ENCODE assay signal across 7 mouse cellular contexts in genomic region chr2:5080053-5080787, GRCm38 (mm10). TPM values are rescaled to one million over a fixed set of nuclear protein-coding genes. Genes with fewer than 3 reads are reported as not detected.
DNase-seq lines count a peak whose midpoint lies in the region; ATAC-seq and TF ChIP-seq lines count a peak whose summit lies in the region.

No protein-coding gene starts in this region.

- H3K27ac ChIP-seq in ES-Bruce4 (ENCODE audit: insufficient read depth, low read length) = no peak overlapping the region
- H3K27ac ChIP-seq in kidney, embryonic 16.5 days (ENCODE audit: low read length) = no peak overlapping the region
- no peak overlapping the region for H3K27ac ChIP-seq in lung, postnatal 0 days (ENCODE audit: low read length)

- H3K9me3 ChIP-seq in ES-Bruce4 (replicated peaks; ENCODE audit: control insufficient read depth, insufficient read depth, low read length, poor library complexity, severe bottlenecking) = no peaks in the 10 kb centered on the region
- H3K9me3 ChIP-seq in kidney, embryonic 16.5 days (ENCODE audit: low read length) = no peaks in the 10 kb centered on the region
- no peaks in the 10 kb centered on the region for H3K9me3 ChIP-seq in lung, postnatal 0 days (ENCODE audit: low read length)

- peak; percentile 60 for TF ChIP-seq CTCF in ES-Bruce4 (IDR thresholded peaks at IDR 0.05; ENCODE audit: low read depth, low read length)
- peak; percentile 89 for TF ChIP-seq CTCF in lung, postnatal 0 days (IDR thresholded peaks at IDR 0.05)

- peak; percentile 84 for ATAC-seq in common myeloid progenitor, adult 5-6 weeks (replicated peaks; ENCODE audit: low read depth, poor library complexity, severe bottlenecking)
- no peak for ATAC-seq in kidney, embryonic 16.5 days (ENCODE audit: low FRiP score, low TSS enrichment)
- ATAC-seq in lung, postnatal 0 days = peak; percentile 65

- no peaks in the 10 kb centered on the region for H3K27me3 ChIP-seq in ES-Bruce4 (ENCODE audit: control insufficient read depth, insufficient read depth, low read length, poor library complexity, severe bottlenecking)
- H3K27me3 ChIP-seq in kidney, embryonic 16.5 days (ENCODE audit: insufficient read depth, low read length) = no peaks in the 10 kb centered on the region
- no peaks in the 10 kb centered on the region for H3K27me3 ChIP-seq in lung, postnatal 0 days (replicated peaks; ENCODE audit: insufficient read depth, low read length)

- peaks cover 12% of the 10 kb centered on the region for H3K4me1 ChIP-seq in ES-Bruce4 (ENCODE audit: control insufficient read depth, insufficient read depth, low read length)
- no peaks in the 10 kb centered on the region for H3K4me1 ChIP-seq in kidney, embryonic 16.5 days (ENCODE audit: insufficient read depth, low read length)
- no peaks in the 10 kb centered on the region for H3K4me1 ChIP-seq in lung, postnatal 0 days (ENCODE audit: insufficient read depth, low read depth, low read length)

- H3K9ac ChIP-seq in ES-Bruce4 (ENCODE audit: low read depth, poor library complexity, severe bottlenecking) = peak overlapping the region; percentile 17
- H3K9ac ChIP-seq in kidney, embryonic 16.5 days (replicated peaks; ENCODE audit: low read length) = peak overlapping the region; percentile 50; the same call in 1 of the 2 replicates
- H3K9ac ChIP-seq in lung, postnatal 0 days (replicated peaks; ENCODE audit: low read depth) = no peak overlapping the region

- no peaks in the 10 kb centered on the region for H3K36me3 ChIP-seq in ES-Bruce4 (ENCODE audit: control insufficient read depth, insufficient read depth, low read length, poor library complexity, severe bottlenecking)
- H3K36me3 ChIP-seq in kidney, embryonic 16.5 days (ENCODE audit: insufficient read depth, low read length) = no peaks in the 10 kb centered on the region
- H3K36me3 ChIP-seq in lung, postnatal 0 days (ENCODE audit: insufficient read depth, low read length) = no peaks in the 10 kb centered on the region

- DNase-seq in NIH3T3 (ENCODE audit: low read depth) = peak; percentile 85
- peak; percentile 40 for DNase-seq in heart, adult 8-10 months (ENCODE audit: low spot score)
- peak; percentile 83 for DNase-seq in lung, postnatal 0 days (ENCODE audit: low spot score)
- peak; percentile 38 for DNase-seq in right cerebral cortex, postnatal 14 days

- WGBS in kidney, embryonic 16.5 days = 8% methylated on average over 14 of the region's 14 CpGs
- WGBS in lung, postnatal 0 days = 6% methylated on average over 14 of the region's 14 CpGs

- no peak for TF ChIP-seq EP300 in ES-Bruce4 (IDR thresholded peaks at IDR 0.05; ENCODE audit: insufficient read depth, low read depth, low read length)
- no peak for TF ChIP-seq EP300 in lung, postnatal 0 days (IDR thresholded peaks at IDR 0.05)

- 0 out of 2 replicates have a peak overlapping the region, but pooled peaks have one; percentile 12 for H3K4me3 ChIP-seq in ES-Bruce4 (ENCODE audit: low read depth, low read length)
- peak overlapping the region; percentile 35 for H3K4me3 ChIP-seq in kidney, embryonic 16.5 days (ENCODE audit: low read length)
- no peak overlapping the region for H3K4me3 ChIP-seq in lung, postnatal 0 days (ENCODE audit: low read depth, low read length)

- TF ChIP-seq POLR2A in ES-Bruce4 (IDR thresholded peaks at IDR 0.05; ENCODE audit: insufficient read depth, low read length) = no peak

- peak overlapping the region; percentile 65 for H3K4me2 ChIP-seq in kidney, embryonic 16.5 days (replicated peaks; ENCODE audit: low read depth, low read length)
- H3K4me2 ChIP-seq in lung, postnatal 0 days (replicated peaks; ENCODE audit: low read depth, low read length) = peak overlapping the region; percentile 42

RNA-seq across cellular contexts. Expression of gene Optn, which starts 16.4 kb away (rescaled TPM):
- 12.4 and 13.3 TPM in 2 replicates for polyA plus RNA-seq in ES-Bruce4 (2011; ENCODE audit: insufficient read depth, insufficient read length, low read depth, missing spikeins)
- total RNA-seq in common myeloid progenitor, adult 5-6 weeks (2017) = 66.8 and 90.9 TPM in 2 replicates
- 100 to 1,000 TPM in 1 of 4 experiments, 10 to 100 TPM in 3; 81.2 to 101 (median 95.0) TPM for total RNA-seq in heart, adult 8-10 months (2022)
- 15.7 and 16.3 TPM in 2 replicates for polyA plus RNA-seq in kidney, embryonic 16.5 days (2015; fragmentation: Nextera tagmentation; extraction: Ambion mirVana)
- polyA plus RNA-seq in lung, postnatal 0 days (2015; fragmentation: Nextera tagmentation; extraction: Ambion mirVana) = 19.5 and 23.0 TPM in 2 replicates

RNA-seq across cellular contexts. Expression of gene Ccdc3, which starts 57.4 kb away (rescaled TPM):
- 0.24 and 0.82 TPM in 2 replicates for polyA plus RNA-seq in ES-Bruce4 (2011; ENCODE audit: insufficient read depth, insufficient read length, low read depth, missing spikeins)
- not detected in 2 replicates for total RNA-seq in common myeloid progenitor, adult 5-6 weeks (2017)
- 1 to 10 TPM; 2.2 to 3.2 (median 3.1) TPM for total RNA-seq in heart, adult 8-10 months (2022)
- polyA plus RNA-seq in kidney, embryonic 16.5 days (2015; fragmentation: Nextera tagmentation; extraction: Ambion mirVana) = 12.1 and 13.1 TPM in 2 replicates
- 6.5 TPM in 2 replicates for polyA plus RNA-seq in lung, postnatal 0 days (2015; fragmentation: Nextera tagmentation; extraction: Ambion mirVana)
